Mouse (Mus musculus) spleen, adult 18-20 months (tissue): ENCODE measurements at regions not wholly inside any gene's neighbourhood (a gene's known extent, or its start where the extent isn't known, plus 50 kb on each side); places are given as distances from the start of the nearest gene placed in this dataset.

ENCODE experiments used
- DNase-seq, 2 experiments: peaks; one replicate each; pipeline ENCODE4 v3.0.0; 2022; ENCODE audit warnings: mixed read lengths in 2 of 2

- DNase-seq, result no peak
Observed at GRCm38 (mm10) chr3:6137374-6137773, 386.8 kb downstream of the Gm8797 start.

- no peak for DNase-seq
Observed at GRCm38 (mm10) chr3:6173775-6174174, 423.2 kb downstream of the Gm8797 start.

GRCm38 (mm10) chr3:6182533-6182932, 431.9 kb downstream of the Gm8797 start:
- no peak for DNase-seq

- DNase-seq, result no peak
Observed at GRCm38 (mm10) chr3:6183400-6183799, 432.8 kb downstream of the Gm8797 start.

GRCm38 (mm10) chr3:6204656-6205055, 415.6 kb downstream of the 1700008P02Rik start:
- DNase-seq, result no peak

- no peak for DNase-seq
Observed at GRCm38 (mm10) chr3:6228685-6229084, 391.6 kb downstream of the 1700008P02Rik start.
